Mouse (Mus musculus) heart, adult 11 months (tissue): ENCODE measurements at regions not wholly inside any gene's neighbourhood (a gene's known extent, or its start where the extent isn't known, plus 50 kb on each side); places are given as distances from the start of the nearest gene placed in this dataset.
A peak's percentile ranks its signal among the peaks of the same experiment; 100 is the strongest.

Experiments
- DNase-seq: peaks from one replicate; pipeline ENCODE4 v3.0.0; 2022

- no peak for DNase-seq
Measured at GRCm38 (mm10) chr15:61397061-61397460, 474.2 kb upstream of the A1bg start.

GRCm38 (mm10) chr15:61395296-61395826 is 472.5 kb upstream of the A1bg start:
- peak; percentile 97 for DNase-seq

- DNase-seq = no peak
Measured at GRCm38 (mm10) chr15:61380666-61381065, 457.9 kb upstream of the A1bg start.

GRCm38 (mm10) chr15:61366276-61366675 is 443.5 kb upstream of the A1bg start:
- DNase-seq = no peak

GRCm38 (mm10) chr15:61365511-61365910 is 442.7 kb upstream of the A1bg start:
- DNase-seq = no peak

- no peak for DNase-seq
Measured at GRCm38 (mm10) chr15:61364461-61364860, 441.6 kb upstream of the A1bg start.

GRCm38 (mm10) chr15:61361254-61361653 is 438.4 kb upstream of the A1bg start:
- no peak for DNase-seq

GRCm38 (mm10) chr15:61355344-61355743 is 432.5 kb upstream of the A1bg start:
- DNase-seq = peak; percentile 86

- DNase-seq = no peak
Measured at GRCm38 (mm10) chr15:61351729-61352342, 429.0 kb upstream of the A1bg start.

GRCm38 (mm10) chr15:61345101-61345500 is 422.3 kb upstream of the A1bg start:
- no peak for DNase-seq

GRCm38 (mm10) chr15:61342618-61343017 is 419.8 kb upstream of the A1bg start:
- no peak for DNase-seq

- DNase-seq = no peak
Measured at GRCm38 (mm10) chr15:61327925-61328324, 405.1 kb upstream of the A1bg start.

GRCm38 (mm10) chr15:61322243-61322642 is 399.4 kb upstream of the A1bg start:
- DNase-seq = no peak

GRCm38 (mm10) chr15:61309452-61310165 is 386.8 kb upstream of the A1bg start:
- DNase-seq = no peak

GRCm38 (mm10) chr15:61308936-61309335 is 386.1 kb upstream of the A1bg start:
- DNase-seq = peak; percentile 95

- no peak for DNase-seq
Measured at GRCm38 (mm10) chr15:61304546-61304945, 381.7 kb upstream of the A1bg start.

GRCm38 (mm10) chr15:61299796-61300195 is 377.0 kb upstream of the A1bg start:
- DNase-seq = peak; percentile 76

- DNase-seq = peak; percentile 61
Measured at GRCm38 (mm10) chr15:61297447-61298208, 374.8 kb upstream of the A1bg start.

GRCm38 (mm10) chr15:61294616-61295015 is 371.8 kb upstream of the A1bg start:
- DNase-seq = peak; percentile 5

- peak; percentile 2 for DNase-seq
Measured at GRCm38 (mm10) chr15:61294131-61294530, 371.3 kb upstream of the A1bg start.

GRCm38 (mm10) chr15:61268766-61269165 is 346.0 kb upstream of the A1bg start:
- peak; percentile 73 for DNase-seq

GRCm38 (mm10) chr15:61259047-61259446 is 336.2 kb upstream of the A1bg start:
- DNase-seq = no peak

- no peak for DNase-seq
Measured at GRCm38 (mm10) chr15:61244511-61244910, 321.7 kb upstream of the A1bg start.
